Mouse (Mus musculus): ENCODE data around the gene Thsd7a.

DNA sequence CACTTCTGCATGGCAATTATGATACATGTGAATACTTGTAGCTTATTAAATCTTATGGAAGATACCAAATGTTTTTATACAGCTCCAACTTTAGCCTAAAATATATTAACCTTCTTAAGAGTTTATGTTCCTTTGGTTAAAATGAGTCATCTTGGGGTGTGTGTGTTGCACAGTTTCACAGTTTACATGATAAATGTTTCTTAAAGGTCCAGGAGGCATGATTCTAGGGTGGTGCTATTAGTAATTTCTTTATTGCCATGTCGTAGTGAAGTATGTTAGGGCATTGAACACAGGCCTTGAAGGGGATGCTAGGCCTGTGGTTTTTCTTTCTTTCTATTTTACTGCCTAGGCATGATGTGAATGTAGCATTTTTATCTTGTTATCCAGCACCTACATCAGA lies 291.8 kb downstream of the Thsd7a start:
- TF ChIP-seq POLR2A (IDR thresholded peaks at IDR 0.05; ENCODE audit: low read depth, low read length), result no peak
- no peak for TF ChIP-seq CTCF (conservative IDR thresholded peaks at IDR 0.05 in 1 of 2, IDR thresholded peaks at IDR 0.05 in 1 of 2; ENCODE audit: low read depth in 2 of 2, low read length in 2 of 2)
- TF ChIP-seq NRF1 (IDR thresholded peaks at IDR 0.05; ENCODE audit: low read depth, low read length), result no peak
- no peak for TF ChIP-seq MAZ (IDR thresholded peaks at IDR 0.05; ENCODE audit: low read depth, low read length)
- no peak for TF ChIP-seq EP300 (IDR thresholded peaks at IDR 0.05; ENCODE audit: low read length)
- no peak for TF ChIP-seq JUN (IDR thresholded peaks at IDR 0.05; ENCODE audit: insufficient read depth, low read depth, low read length)
- TF ChIP-seq MAFK (IDR thresholded peaks at IDR 0.05; ENCODE audit: insufficient replicate concordance, low read length), result no peak
- TF ChIP-seq USF2 (conservative IDR thresholded peaks at IDR 0.05; ENCODE audit: low read depth, low read length), result no peak
- no peak for TF ChIP-seq RAD21 (IDR thresholded peaks at IDR 0.05; ENCODE audit: low read depth, low read length)
- no peak for TF ChIP-seq BHLHE40 (IDR thresholded peaks at IDR 0.05; ENCODE audit: low read depth, low read length)
